Mouse (Mus musculus) spleen, adult 2 months (tissue): Measurements from ENCODE around the gene Gapvd1.

Source experiments
- CTCF ChIP-seq: fragments of 200-500 bp; IDR thresholded peaks from 2 replicates; pipeline ENCODE4 v1.5.1; 2011; ENCODE audit warnings: mild to moderate bottlenecking, inconsistent platforms; ENCODE audit not compliant: insufficient read depth, insufficient read length, insufficient replicate concordance; ENCODE audit errors: extremely low read depth
- POLR2A ChIP-seq: fragments of 200-500 bp; IDR thresholded peaks from 2 replicates; pipeline ENCODE4 v1.6.1; 2011; ENCODE audit warnings: low read depth, low read length, inconsistent platforms

DNA sequence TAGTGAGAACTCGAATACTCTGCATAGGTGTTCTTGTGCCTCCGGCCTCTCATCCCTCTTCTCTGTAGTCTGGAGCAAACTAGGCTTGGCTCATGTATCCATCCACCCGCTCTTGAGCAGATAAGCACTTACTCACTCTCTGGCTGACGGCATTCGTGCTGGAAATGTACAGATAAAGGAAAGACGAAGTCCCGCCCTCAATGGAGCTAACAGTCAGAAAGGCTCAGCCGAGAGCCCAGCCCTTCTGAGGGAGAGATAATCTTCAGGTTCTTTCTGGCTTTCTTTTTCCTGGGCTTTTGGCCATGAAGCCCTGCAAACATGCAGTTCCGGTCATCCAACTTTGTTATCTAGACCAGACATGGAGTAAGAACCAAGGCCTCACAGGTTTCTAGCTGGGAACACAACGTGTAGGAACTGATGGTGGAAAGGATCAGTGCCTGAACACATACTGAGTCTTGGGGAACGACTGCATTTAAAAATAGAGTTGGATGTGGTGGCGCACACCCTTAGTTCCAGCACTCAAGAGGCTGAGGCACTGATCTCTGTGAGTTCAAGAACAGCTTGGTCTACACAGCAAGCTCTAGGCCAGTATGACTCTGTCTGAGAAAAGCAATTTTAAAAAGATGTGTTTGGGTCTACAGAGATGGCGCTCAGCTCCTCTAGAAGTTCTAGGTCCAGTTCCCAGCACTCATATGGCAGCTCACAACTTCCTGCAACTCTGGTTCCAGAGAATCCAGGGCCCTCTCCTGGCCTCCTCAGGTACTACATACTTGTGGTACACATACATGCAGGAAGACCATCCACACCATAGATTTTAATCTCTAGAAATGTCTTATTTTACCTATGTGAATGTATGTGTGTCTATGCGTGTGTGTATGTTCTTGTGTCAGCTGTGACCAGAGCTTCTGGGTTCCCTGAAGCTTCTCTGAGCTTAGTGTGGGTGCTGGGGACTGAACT lies 28.3 kb upstream of the Gapvd1 start:
- TF ChIP-seq POLR2A (no peak), CTCF (no peak)
